11 mouse cellular contexts compared by ENCODE assay signal in genomic region chr5:111540486-111540885, GRCm38 (mm10).
"Had no signal": no experiment of that assay in that cellular context is flagged by ENCODE, and none has a peak within 500 bp of the region (broad histone marks: within the 10 kb centered on the region; RNA-seq: fewer than 3 reads in every experiment).

No protein-coding gene starts in this region.

- ATAC-seq: liver, postnatal 0 days; lung, postnatal 0 days had no signal

- H3K9me3 ChIP-seq: limb, embryonic 12.5 days; liver, embryonic 13.5 days had no signal

- H3K9ac ChIP-seq: limb, embryonic 12.5 days; liver, embryonic 13.5 days; liver, postnatal 0 days had no signal

- H3K4me2 ChIP-seq: limb, embryonic 12.5 days; liver, embryonic 13.5 days had no signal

- H3K36me3 ChIP-seq: limb, embryonic 12.5 days; liver, embryonic 13.5 days had no signal

- DNase-seq: kidney, postnatal 10 days; kidney, postnatal 4 days; liver; liver, embryonic 13.5 days; liver, postnatal 0 days; lung, postnatal 36 days; thymus, adult 18-20 months; thymus, postnatal 14 days had no signal

- H3K27ac ChIP-seq: layer of hippocampus, adult 2 months; limb, embryonic 12.5 days; liver, embryonic 13.5 days had no signal

- H3K4me3 ChIP-seq: layer of hippocampus, adult 2 months; limb, embryonic 12.5 days; liver, embryonic 13.5 days had no signal
